Mouse (Mus musculus) heart, embryonic 15.5 days (tissue): ENCODE data around the gene Birc6. TPM values are rescaled to one million over a fixed set of nuclear protein-coding genes. Genes with fewer than 3 reads are reported as not detected.

Experiments
- ATAC-seq: fragments of 200-750 bp; cut with Nextera tagmentation; replicated peaks from 2 replicates; pipeline ENCODE4 v1.8.0; 2017; ENCODE audit warnings: low read depth, moderate TSS enrichment; ENCODE audit not compliant: insufficient number of reproducible peaks, insufficient read depth, low FRiP score
- H3K27ac ChIP-seq: fragments of 300-500 bp; sonication (generic); 2 replicates; pipeline ENCODE4 v1.5.1; 2015; ENCODE audit warnings: mild to moderate bottlenecking, inconsistent platforms
- H3K27me3 ChIP-seq: fragments of 300-500 bp; sonication (generic); 2 replicates; pipeline ENCODE4 v1.6.1; 2015; ENCODE audit warnings: inconsistent platforms
- H3K36me3 ChIP-seq: fragments of 300-500 bp; sonication (generic); 2 replicates; pipeline ENCODE4 v1.6.1; 2015; ENCODE audit warnings: mild to moderate bottlenecking, inconsistent platforms
- H3K4me1 ChIP-seq: fragments of 300-500 bp; sonication (generic); replicated peaks from 2 replicates; pipeline ENCODE4 v1.6.1; 2015; ENCODE audit warnings: inconsistent platforms
- H3K4me2 ChIP-seq: fragments of 300-500 bp; sonication (generic); 2 replicates; pipeline ENCODE4 v1.6.1; 2015; ENCODE audit warnings: inconsistent platforms, mild to moderate bottlenecking, moderate library complexity
- H3K4me3 ChIP-seq: fragments of 300-500 bp; sonication (generic); 2 replicates; pipeline ENCODE4 v1.5.1; 2015; ENCODE audit warnings: mild to moderate bottlenecking, inconsistent platforms
- H3K9ac ChIP-seq: fragments of 300-500 bp; sonication (generic); 2 replicates; pipeline ENCODE4 v1.6.1; 2015; ENCODE audit warnings: mild to moderate bottlenecking, inconsistent platforms
- H3K9me3 ChIP-seq: fragments of 300-500 bp; sonication (generic); replicated peaks from 2 replicates; pipeline ENCODE4 v1.6.1; 2016; ENCODE audit warnings: inconsistent platforms
- WGBS: fragments of 180-500 bp; shearing (Covaris S2); methylation state at CpG from one replicate; pipeline ENCODE4 v1.1.7; 2015; ENCODE audit warnings: mixed read lengths; 5-methylcytosine and 5-hydroxymethylcytosine counted together
- polyA plus RNA-seq: library from polyadenylated mRNA; unstranded; fragments of >200 nt; fragmentation: Nextera tagmentation; extraction: Ambion mirVana; gene quantifications from 2 replicates; pipeline ENCODE4 v1.2.1, GENCODE M21; 2015

Gene Birc6
- polyA plus RNA-seq, 1 experiment from 2014 or later: 61.8 TPM

DNA sequence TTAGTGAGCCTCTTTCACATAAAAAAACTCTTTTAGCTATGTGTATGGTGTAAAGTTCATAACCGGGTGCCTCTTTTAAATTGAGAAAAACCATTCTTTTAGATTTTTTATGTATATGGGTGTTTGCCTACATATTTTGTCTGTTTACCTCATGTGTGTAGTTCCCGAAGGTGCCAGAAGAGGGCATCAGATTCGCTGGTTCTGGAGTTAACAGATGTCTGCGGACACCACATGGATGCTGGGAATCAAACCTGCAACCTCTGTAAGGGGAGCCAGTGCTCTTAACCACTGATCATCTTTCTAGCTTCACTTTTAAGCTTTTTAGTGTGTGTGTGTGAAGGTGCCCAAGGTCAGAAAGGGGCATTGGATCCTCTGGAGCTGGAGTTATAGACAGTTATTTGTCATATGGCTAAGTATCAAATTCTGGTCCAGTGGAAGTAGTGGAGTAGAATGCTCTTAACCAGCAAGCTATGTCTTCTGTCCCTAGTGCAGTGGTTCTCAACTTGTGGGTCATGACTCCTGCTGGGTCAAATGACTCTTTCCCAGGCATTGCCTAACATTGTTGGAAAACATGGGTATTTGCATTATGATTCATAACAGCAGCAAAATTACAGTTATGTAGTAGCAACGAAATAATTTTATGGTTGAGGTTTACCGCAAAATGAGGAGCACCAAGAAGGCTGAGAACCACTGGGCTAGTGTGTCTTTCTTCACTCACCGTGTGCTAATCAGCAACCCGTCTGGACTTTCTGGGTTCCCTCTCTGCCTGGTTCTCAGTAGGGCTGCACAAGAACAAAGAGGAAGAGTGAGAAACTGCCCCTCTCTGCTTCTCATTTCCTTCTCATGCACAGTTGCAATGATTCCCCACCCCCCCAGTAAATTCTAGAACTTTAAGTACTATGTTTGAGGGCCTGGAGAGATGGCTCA lies 5.0 kb upstream of the Birc6 start:
- Histone ChIP-seq H3K4me2 (no peak overlapping the region), H3K9ac (no peak overlapping the region), H3K27me3 (no peaks in the 10 kb centered on the region), H3K9me3 (no peaks in the 10 kb centered on the region), H3K4me3 (no peak overlapping the region), H3K4me1 (peaks cover 7% of the 10 kb centered on the region), H3K27ac (no peak overlapping the region), H3K36me3 (no peaks in the 10 kb centered on the region)
- 80% methylated on average over 8 of the region's 8 CpGs for WGBS
- no peak for ATAC-seq

DNA sequence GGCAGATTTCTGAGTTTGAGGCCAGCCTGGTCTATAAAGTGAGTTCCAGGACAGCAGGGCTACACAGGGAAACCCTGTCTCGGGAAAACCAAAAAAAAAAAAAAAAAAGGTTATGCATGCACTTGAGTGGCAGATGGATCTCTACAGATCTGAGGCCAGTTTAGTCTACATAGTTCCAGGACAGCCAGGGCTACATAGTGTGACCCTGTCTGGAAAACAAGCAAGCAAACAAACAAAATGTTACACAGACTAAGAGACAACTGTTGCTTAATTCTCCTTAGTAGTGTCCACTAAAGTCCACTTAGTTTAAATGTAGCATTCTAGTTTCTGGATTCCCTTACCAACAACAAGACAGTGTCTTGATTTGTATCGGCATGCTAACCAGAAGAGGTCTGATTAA lies 2.0 kb upstream of the Birc6 start:
- Histone ChIP-seq H3K4me3 (no peak overlapping the region), H3K27me3 (no peaks in the 10 kb centered on the region), H3K27ac (no peak overlapping the region), H3K4me1 (peaks cover 22% of the 10 kb centered on the region), H3K4me2 (no peak overlapping the region), H3K9ac (no peak overlapping the region), H3K9me3 (no peaks in the 10 kb centered on the region), H3K36me3 (no peaks in the 10 kb centered on the region)
- no peak for ATAC-seq
- 75% methylated on average over 2 of the region's 2 CpGs for WGBS

DNA sequence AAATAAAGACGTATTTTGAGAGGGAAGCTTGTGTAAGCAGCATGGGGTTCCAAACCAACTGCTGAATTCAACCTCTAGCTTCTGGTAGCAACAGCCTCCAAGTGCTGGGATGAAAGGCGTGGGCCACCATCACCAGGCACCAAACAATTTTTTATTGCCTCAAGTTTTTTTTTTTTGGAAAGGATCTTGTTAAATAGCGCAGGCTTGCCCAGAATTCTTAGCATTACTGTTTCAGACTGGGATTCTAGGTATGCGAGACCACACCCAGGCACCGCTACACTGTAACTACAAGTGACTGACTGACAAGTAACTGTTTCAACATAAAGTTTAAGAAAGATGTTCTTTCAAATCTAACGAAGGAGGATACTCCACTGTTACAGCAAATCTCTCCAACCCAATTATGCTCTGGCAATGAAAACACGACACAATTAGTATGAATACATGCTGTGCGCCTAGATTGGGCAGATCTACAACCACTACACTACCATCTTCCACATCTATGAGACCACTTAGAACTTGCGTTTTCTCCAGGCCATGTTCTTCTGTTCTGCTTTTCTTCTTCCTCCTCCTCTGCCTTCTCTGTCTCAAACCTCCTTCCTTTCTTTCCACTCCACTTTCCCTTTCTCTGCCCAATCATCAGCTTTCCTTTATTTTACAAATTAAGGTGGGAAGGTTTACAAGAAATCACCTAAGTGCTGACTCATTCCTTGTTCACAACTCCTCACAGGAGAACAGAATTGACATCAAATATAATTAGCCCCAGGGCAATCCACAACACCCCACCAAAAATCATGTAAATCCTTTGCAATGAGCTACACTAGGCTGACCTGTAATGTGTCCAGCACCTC lies 1.1 kb upstream of the Birc6 start:
- WGBS: 88% methylated on average over 9 of the region's 9 CpGs
- Histone ChIP-seq H3K4me3 (peak overlapping the region; percentile 79), H3K4me1 (peaks cover 23% of the 10 kb centered on the region), H3K9me3 (no peaks in the 10 kb centered on the region), H3K27me3 (no peaks in the 10 kb centered on the region), H3K4me2 (peak overlapping the region; percentile 85), H3K36me3 (no peaks in the 10 kb centered on the region), H3K27ac (peak overlapping the region; percentile 100), H3K9ac (peak overlapping the region; percentile 74; the same call in 1 of the 2 replicates)
- no peak for ATAC-seq

DNA sequence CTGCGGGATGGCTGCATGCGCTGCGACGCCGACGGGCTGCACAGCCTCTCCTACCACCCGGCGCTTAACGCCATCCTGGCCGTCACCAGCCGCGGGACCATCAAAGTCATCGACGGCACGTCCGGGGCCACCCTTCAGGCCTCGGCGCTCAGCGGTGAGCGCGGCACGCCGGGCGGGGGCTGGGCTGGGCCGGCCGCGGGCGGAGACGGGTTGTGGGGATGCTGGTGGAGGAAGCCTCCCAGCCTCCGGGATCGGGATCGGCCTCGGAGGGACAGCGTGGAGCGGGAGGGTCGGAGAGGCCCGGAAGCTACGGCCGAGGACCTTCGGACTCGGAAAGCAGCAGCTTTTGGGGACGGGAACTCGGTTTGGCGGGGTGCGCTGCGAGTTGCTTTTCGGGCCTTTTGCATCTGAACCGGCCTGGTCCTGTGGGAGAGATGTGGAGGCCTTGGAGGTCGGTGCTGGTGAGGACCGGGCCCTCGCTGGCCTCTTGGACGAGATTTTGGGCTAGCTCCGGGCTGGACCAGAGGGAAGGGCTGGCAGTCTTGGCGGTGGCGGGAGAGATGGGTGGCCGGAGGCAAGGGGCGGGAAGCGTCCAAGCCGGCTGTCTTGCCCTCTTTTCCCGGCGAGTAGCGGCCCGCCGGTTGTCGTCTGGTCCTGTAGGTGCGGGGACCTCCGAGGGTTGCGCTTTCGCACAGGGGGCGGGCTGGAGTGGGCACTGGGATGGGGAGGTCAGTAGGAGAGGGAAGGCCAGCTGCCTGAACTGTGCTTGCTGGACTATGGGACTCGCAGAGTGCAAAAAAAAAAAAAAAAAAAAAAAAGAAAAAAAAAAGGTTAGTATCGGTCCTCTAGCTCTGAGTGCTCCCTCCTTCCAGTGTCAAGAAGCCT lies 795 bp downstream of the Birc6 start:
- under 1% methylated on average over 72 of the region's 72 CpGs for WGBS
- H3K27me3 ChIP-seq: no peaks in the 10 kb centered on the region
- peak overlapping the region; percentile 85 for H3K4me2 ChIP-seq
- ATAC-seq: peak; percentile 44
- peak overlapping the region; percentile 79 for H3K4me3 ChIP-seq
- H3K9me3 ChIP-seq: no peaks in the 10 kb centered on the region
- H3K9ac ChIP-seq: peak overlapping the region; percentile 91
- H3K27ac ChIP-seq: peak overlapping the region; percentile 100
- H3K4me1 ChIP-seq: peaks cover 23% of the 10 kb centered on the region
- no peaks in the 10 kb centered on the region for H3K36me3 ChIP-seq

DNA sequence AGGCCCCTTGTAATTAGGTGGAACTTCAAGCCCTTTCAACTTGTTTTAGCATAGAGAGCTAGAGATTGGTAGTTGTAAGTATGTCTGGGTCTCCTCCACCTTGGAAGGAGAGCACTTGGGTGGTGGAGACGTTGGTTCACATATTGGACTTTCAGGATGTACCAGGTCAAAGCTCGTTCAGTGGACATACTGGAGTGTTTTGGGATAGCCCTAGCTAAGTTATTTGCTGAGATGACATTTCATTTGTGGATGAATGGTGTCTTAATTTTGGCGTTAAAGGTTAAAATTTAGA lies 1.4 kb downstream of the Birc6 start:
- H3K4me2 ChIP-seq: peak overlapping the region; percentile 85
- no peaks in the 10 kb centered on the region for H3K36me3 ChIP-seq
- peak overlapping the region; percentile 91 for H3K9ac ChIP-seq
- no peak for ATAC-seq
- peak overlapping the region; percentile 100 for H3K27ac ChIP-seq
- H3K4me3 ChIP-seq: peak overlapping the region; percentile 79
- H3K4me1 ChIP-seq: peaks cover 23% of the 10 kb centered on the region
- WGBS: 10% methylated on average over 3 of the region's 3 CpGs
- no peaks in the 10 kb centered on the region for H3K27me3 ChIP-seq
- no peaks in the 10 kb centered on the region for H3K9me3 ChIP-seq

DNA sequence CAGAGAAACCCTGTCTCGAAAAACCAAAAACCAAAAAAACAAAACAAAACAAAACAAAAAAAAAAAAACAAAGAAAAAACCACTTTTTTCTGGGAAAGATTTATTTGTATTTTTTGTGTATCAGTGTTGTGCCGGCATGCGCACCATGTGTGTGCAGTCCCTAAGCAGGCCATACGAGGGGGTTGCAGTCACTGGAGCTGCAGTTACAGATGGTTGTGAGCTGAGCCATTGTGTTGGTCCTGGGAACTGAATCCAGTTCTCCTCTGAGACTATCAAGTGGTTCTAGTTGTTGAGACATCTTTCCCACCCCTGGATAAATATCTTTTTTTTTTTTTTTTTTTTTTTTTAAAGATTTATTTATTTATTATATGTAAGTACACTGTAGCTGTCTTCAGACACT lies 6.9 kb downstream of the Birc6 start:
- no peak for ATAC-seq
- Histone ChIP-seq H3K9me3 (no peaks in the 10 kb centered on the region), H3K4me2 (no peak overlapping the region), H3K27me3 (no peaks in the 10 kb centered on the region), H3K4me3 (no peak overlapping the region), H3K27ac (no peak overlapping the region), H3K9ac (no peak overlapping the region), H3K4me1 (peaks cover 13% of the 10 kb centered on the region), H3K36me3 (no peaks in the 10 kb centered on the region)
- 94% methylated on average over 4 of the region's 4 CpGs for WGBS

DNA sequence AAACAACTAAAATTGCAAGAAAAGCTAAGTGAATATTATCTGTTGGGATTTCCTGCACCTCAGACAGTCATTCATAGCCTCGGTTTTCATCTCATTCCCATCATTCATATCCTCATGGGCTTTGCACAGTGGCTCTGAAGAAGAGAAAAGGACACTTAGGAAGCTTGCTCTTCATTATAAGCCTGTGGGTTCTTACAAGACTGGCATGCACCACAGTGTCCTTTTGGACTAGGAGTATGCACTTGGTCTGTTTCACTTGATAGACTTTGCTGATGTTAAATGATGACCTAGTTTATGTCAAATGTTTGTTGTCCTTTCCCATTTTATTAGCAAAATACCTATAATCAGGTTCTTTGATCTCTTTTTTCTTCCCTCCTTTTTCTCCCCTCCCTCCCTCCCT lies 9.4 kb downstream of the Birc6 start:
- WGBS: 48% methylated on average over 1 of the region's 1 CpGs
- Histone ChIP-seq H3K36me3 (no peaks in the 10 kb centered on the region), H3K9me3 (no peaks in the 10 kb centered on the region), H3K27ac (no peak overlapping the region), H3K4me3 (no peak overlapping the region), H3K27me3 (no peaks in the 10 kb centered on the region), H3K4me1 (peaks cover 2% of the 10 kb centered on the region; the same call in 1 of the 2 replicates), H3K9ac (no peak overlapping the region), H3K4me2 (no peak overlapping the region)
- ATAC-seq: no peak

DNA sequence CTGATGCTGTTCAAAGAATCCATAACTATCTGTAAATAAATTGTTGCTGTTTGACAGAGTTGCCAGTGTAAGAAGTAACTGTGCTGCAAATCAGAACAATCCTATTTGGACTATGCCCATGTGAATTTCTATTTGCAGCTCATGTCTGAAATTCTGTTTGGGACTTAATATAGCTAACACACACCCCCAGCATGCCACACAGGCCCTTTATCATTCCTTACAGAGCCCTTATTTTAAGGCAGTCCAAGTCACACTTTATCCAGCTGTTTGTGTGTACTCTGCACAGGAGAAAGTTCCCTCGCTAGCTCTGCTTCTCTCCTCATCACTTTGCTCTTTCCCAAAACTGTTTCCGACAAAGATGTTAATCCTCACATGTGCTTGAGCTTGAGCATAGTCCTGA lies 15.5 kb downstream of the Birc6 start:
- H3K27ac ChIP-seq: peak overlapping the region; percentile 75
- 0 out of 2 replicates have a peak, but pooled peaks cover 2% of the 10 kb centered on the region for H3K4me1 ChIP-seq
- H3K27me3 ChIP-seq: no peaks in the 10 kb centered on the region
- no peak overlapping the region for H3K4me3 ChIP-seq
- no peaks in the 10 kb centered on the region for H3K9me3 ChIP-seq
- WGBS: 58% methylated on average over 2 of the region's 2 CpGs
- H3K9ac ChIP-seq: no peak overlapping the region
- peaks cover 20% of the 10 kb centered on the region for H3K36me3 ChIP-seq
- no peak; the same call in 1 of the 2 replicates for ATAC-seq
- H3K4me2 ChIP-seq: 0 out of 2 replicates have a peak overlapping the region, but pooled peaks have one; percentile 5

DNA sequence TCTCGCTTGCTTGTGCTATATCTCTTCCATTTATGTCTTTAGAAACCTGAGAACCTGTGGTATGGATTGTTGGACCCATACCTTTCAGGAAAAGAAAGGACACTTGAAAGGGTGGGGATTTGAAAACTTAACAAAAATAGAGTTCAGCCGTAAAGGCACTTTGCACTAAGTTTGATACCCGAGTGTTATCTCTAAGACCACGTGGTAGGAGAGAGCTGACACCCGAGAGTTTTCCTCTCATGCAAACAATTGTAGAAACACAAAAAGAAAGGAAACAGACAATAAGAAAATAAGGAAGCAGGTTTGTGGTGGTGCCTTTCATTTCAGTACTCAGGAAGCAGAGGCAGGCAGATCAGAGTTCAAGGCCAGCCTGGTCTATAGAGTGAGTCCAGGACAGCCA lies 26.0 kb downstream of the Birc6 start:
- no peaks in the 10 kb centered on the region for H3K9me3 ChIP-seq
- no peak overlapping the region for H3K4me3 ChIP-seq
- no peak overlapping the region for H3K27ac ChIP-seq
- no peak for ATAC-seq
- 58% methylated on average over 5 of the region's 5 CpGs for WGBS
- peaks cover 24% of the 10 kb centered on the region for H3K36me3 ChIP-seq
- H3K27me3 ChIP-seq: no peaks in the 10 kb centered on the region
- H3K4me2 ChIP-seq: no peak overlapping the region
- no peak overlapping the region for H3K9ac ChIP-seq
- no peaks in the 10 kb centered on the region for H3K4me1 ChIP-seq

DNA sequence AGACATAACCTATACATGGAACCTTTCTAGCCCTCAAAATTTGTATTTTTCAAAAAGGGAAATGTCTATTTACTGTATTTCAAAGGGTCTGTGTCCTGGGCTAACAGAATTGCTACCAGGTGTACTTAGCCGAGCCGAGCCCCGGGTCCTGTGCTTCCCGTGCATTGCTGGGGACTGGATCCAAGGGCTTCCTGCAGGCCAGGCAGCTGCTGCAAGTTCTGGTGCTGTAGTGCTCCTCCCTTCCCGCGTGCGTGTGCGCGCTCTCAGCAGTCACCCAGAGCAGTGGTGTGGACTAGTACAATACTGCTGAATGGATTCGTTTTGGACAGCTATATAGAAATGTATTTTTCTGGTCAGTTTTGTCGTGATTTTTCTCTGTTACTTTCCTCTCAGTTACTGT lies 31.8 kb downstream of the Birc6 start:
- no peak overlapping the region for H3K9ac ChIP-seq
- H3K27ac ChIP-seq: no peak overlapping the region
- H3K4me2 ChIP-seq: no peak overlapping the region
- 90% methylated on average over 11 of the region's 11 CpGs for WGBS
- H3K9me3 ChIP-seq: no peaks in the 10 kb centered on the region
- no peak overlapping the region for H3K4me3 ChIP-seq
- H3K36me3 ChIP-seq: peaks cover 26% of the 10 kb centered on the region
- no peaks in the 10 kb centered on the region for H3K4me1 ChIP-seq
- H3K27me3 ChIP-seq: no peaks in the 10 kb centered on the region
- no peak for ATAC-seq

DNA sequence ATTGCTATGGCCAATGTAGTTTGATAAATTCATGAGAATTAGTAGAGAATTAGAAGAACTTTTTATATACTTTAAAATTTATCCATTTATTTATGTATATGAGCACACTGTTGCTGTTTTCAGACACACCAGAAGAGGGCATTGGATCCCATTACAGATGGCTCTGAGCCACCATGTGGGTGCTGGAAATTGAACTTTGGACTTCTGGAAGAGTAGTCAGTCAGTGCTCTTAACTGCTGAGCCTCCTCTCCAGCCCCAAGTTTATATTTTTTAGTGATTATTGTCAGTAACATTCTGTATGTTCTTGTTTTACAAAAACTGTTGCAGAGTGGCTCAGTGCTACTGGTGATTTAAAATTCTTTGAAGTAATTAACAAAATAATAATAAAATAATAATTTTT lies 36.1 kb downstream of the Birc6 start:
- H3K4me1 ChIP-seq: no peaks in the 10 kb centered on the region
- no peak overlapping the region for H3K27ac ChIP-seq
- no peaks in the 10 kb centered on the region for H3K9me3 ChIP-seq
- no peak for ATAC-seq
- no peaks in the 10 kb centered on the region for H3K27me3 ChIP-seq
- H3K4me2 ChIP-seq: no peak overlapping the region
- no peak overlapping the region for H3K9ac ChIP-seq
- H3K4me3 ChIP-seq: no peak overlapping the region
- H3K36me3 ChIP-seq: peaks cover 37% of the 10 kb centered on the region
